Mouse (Mus musculus) MEL (cell line): ENCODE results near the gene Fnbp1. TPM values are rescaled to one million over a fixed set of nuclear protein-coding genes. Genes with fewer than 3 reads are reported as not detected.

ENCODE experiments used
- DNase-seq: peaks from one replicate; pipeline ENCODE4 v3.0.0; 2011; ENCODE audit warnings: low read depth, low spot score
- H3K27ac ChIP-seq: 2 replicates; pipeline ENCODE4 v1.5.1; 2012; ENCODE audit warnings: low read depth, mild to moderate bottlenecking, control low read depth, low read length, moderate library complexity; ENCODE audit not compliant: control insufficient read depth
- H3K27me3 ChIP-seq, 2 experiments: fragments of 150-350 bp in 1 of 2; sonication (generic) in 1 of 2; 2 replicates each; pipeline ENCODE4 v1.6.1; 2012; ENCODE audit warnings: low read length in 2 of 2, mild to moderate bottlenecking in 2 of 2, improper control_type of control experiment in 1 of 2, moderate library complexity in 1 of 2; ENCODE audit not compliant: insufficient read depth in 2 of 2, control insufficient read depth in 1 of 2
- H3K36me3 ChIP-seq, 2 experiments: 2 replicates each; pipeline ENCODE4 v1.6.1; 2012 to 2014; ENCODE audit warnings: low read length in 2 of 2, improper control_type of control experiment in 1 of 2, inconsistent platforms in 1 of 2, mild to moderate bottlenecking in 1 of 2; ENCODE audit not compliant: insufficient read depth in 2 of 2, control insufficient read depth in 1 of 2
- H3K4me1 ChIP-seq, 2 experiments: fragments of 150-350 bp in 1 of 2; sonication (generic) in 1 of 2; 2 replicates each; pipeline ENCODE4 v1.6.1; 2012; ENCODE audit warnings: low read length in 2 of 2, improper control_type of control experiment in 1 of 2, mild to moderate bottlenecking in 1 of 2; ENCODE audit not compliant: insufficient read depth in 2 of 2, control insufficient read depth in 1 of 2
- H3K4me3 ChIP-seq, 2 experiments: fragments of 150-350 bp in 1 of 2; sonication (generic) in 1 of 2; 2 replicates each; pipeline ENCODE4 v1.5.1; 2012; ENCODE audit warnings: low read depth in 2 of 2, low read length in 2 of 2, mild to moderate bottlenecking in 2 of 2, moderate library complexity in 2 of 2, control low read depth in 1 of 2, improper control_type of control experiment in 1 of 2; ENCODE audit not compliant: control insufficient read depth in 1 of 2, insufficient read depth in 1 of 2
- H3K79me2 ChIP-seq: 2 replicates; pipeline ENCODE4 v1.6.1; 2012; ENCODE audit warnings: mild to moderate bottlenecking, low read length, moderate library complexity; ENCODE audit not compliant: control insufficient read depth, poor library complexity, insufficient read depth
- H3K9ac ChIP-seq: 2 replicates; pipeline ENCODE4 v1.6.1; 2012; ENCODE audit warnings: low read depth, mild to moderate bottlenecking, control low read depth, low read length, moderate library complexity; ENCODE audit not compliant: control insufficient read depth, poor library complexity, severe bottlenecking
- H3K9me3 ChIP-seq: fragments of 150-350 bp; sonication (generic); replicated peaks from 2 replicates; pipeline ENCODE4 v1.6.1; 2012; ENCODE audit warnings: mild to moderate bottlenecking, low read length, improper control_type of control experiment, moderate library complexity; ENCODE audit not compliant: insufficient read depth
- BHLHE40 ChIP-seq: IDR thresholded peaks from 2 replicates; pipeline ENCODE4 v1.6.1; 2012; ENCODE audit warnings: low read depth, mild to moderate bottlenecking, inconsistent platforms, low read length, improper control_type of control experiment, borderline replicate concordance
- CHD1 ChIP-seq: IDR thresholded peaks from 2 replicates; pipeline ENCODE4 v1.6.1; 2012; ENCODE audit warnings: low read depth, mild to moderate bottlenecking, inconsistent platforms, low read length, improper control_type of control experiment
- CTCF ChIP-seq, 3 experiments: IDR thresholded peaks in 2 of 3; conservative IDR thresholded peaks in 1 of 3; 2 replicates each; pipeline ENCODE4 v1.5.1; 2011 to 2012; ENCODE audit warnings: low read length in 3 of 3, low read depth in 2 of 3, mild to moderate bottlenecking in 2 of 3, improper control_type of control experiment in 1 of 3, inconsistent platforms in 1 of 3, mixed read lengths in 1 of 3, moderate library complexity in 1 of 3; ENCODE audit not compliant: control insufficient read depth in 1 of 3, insufficient read depth in 1 of 3, poor library complexity in 1 of 3, severe bottlenecking in 1 of 3
- ETS1 ChIP-seq: IDR thresholded peaks from 2 replicates; pipeline ENCODE4 v1.6.1; 2012; ENCODE audit warnings: low read depth, mild to moderate bottlenecking, inconsistent platforms, low read length, improper control_type of control experiment, moderate library complexity
- GABPA ChIP-seq: IDR thresholded peaks from 2 replicates; pipeline ENCODE4 v1.6.1; 2012; ENCODE audit warnings: low read depth, mild to moderate bottlenecking, inconsistent platforms, low read length, improper control_type of control experiment, moderate library complexity
- JUND ChIP-seq: IDR thresholded peaks from 2 replicates; pipeline ENCODE4 v1.6.1; 2011; ENCODE audit warnings: low read depth, mild to moderate bottlenecking, improper control_type of control experiment, low read length
- KAT2A ChIP-seq: conservative IDR thresholded peaks from 2 replicates; pipeline ENCODE4 v1.6.1; 2012; ENCODE audit warnings: low read depth, low read length, improper control_type of control experiment, inconsistent platforms
- MAFK ChIP-seq: IDR thresholded peaks from 2 replicates; pipeline ENCODE4 v1.6.1; 2011; ENCODE audit warnings: low read depth, mild to moderate bottlenecking, low read length, improper control_type of control experiment, borderline replicate concordance
- NRF1 ChIP-seq: IDR thresholded peaks from 2 replicates; pipeline ENCODE4 v1.6.1; 2014; ENCODE audit warnings: low read depth, mild to moderate bottlenecking, inconsistent platforms, low read length, improper control_type of control experiment, moderate library complexity; ENCODE audit not compliant: poor library complexity, insufficient read depth, severe bottlenecking
- POLR2A ChIP-seq, 2 experiments: IDR thresholded peaks; 2 replicates each; pipeline ENCODE4 v1.6.1; 2011 to 2012; ENCODE audit warnings: low read length in 2 of 2, mild to moderate bottlenecking in 2 of 2, control low read depth in 1 of 2, improper control_type of control experiment in 1 of 2, low read depth in 1 of 2, moderate library complexity in 1 of 2; ENCODE audit not compliant: control insufficient read depth in 1 of 2, insufficient read depth in 1 of 2, poor library complexity in 1 of 2
- POLR2AphosphoS2 ChIP-seq: IDR thresholded peaks from 2 replicates; pipeline ENCODE4 v1.6.1; 2011; ENCODE audit warnings: low read length, improper control_type of control experiment
- RAD21 ChIP-seq: IDR thresholded peaks from 2 replicates; pipeline ENCODE4 v1.6.1; 2011; ENCODE audit warnings: mild to moderate bottlenecking, low read depth, low read length, improper control_type of control experiment
- SIN3A ChIP-seq: IDR thresholded peaks from 2 replicates; pipeline ENCODE4 v1.6.1; 2012; ENCODE audit warnings: low read length, improper control_type of control experiment, inconsistent platforms
- TAL1 ChIP-seq: IDR thresholded peaks from 2 replicates; pipeline ENCODE4 v1.6.1; 2012; ENCODE audit warnings: mild to moderate bottlenecking, inconsistent platforms, low read length, moderate library complexity, mixed read lengths
- TCF12 ChIP-seq: IDR thresholded peaks from 2 replicates; pipeline ENCODE4 v1.6.1; 2014; ENCODE audit warnings: low read depth, mild to moderate bottlenecking, inconsistent platforms, low read length, improper control_type of control experiment, moderate library complexity
- USF2 ChIP-seq, 2 experiments: IDR thresholded peaks; 2 replicates each; pipeline ENCODE4 v1.6.1; 2011 to 2012; ENCODE audit warnings: improper control_type of control experiment in 2 of 2, low read length in 2 of 2, borderline replicate concordance in 1 of 2, inconsistent platforms in 1 of 2, low read depth in 1 of 2, mild to moderate bottlenecking in 1 of 2; ENCODE audit not compliant: insufficient read depth in 1 of 2
- ZC3H11A ChIP-seq: IDR thresholded peaks from 2 replicates; pipeline ENCODE4 v1.6.1; 2012; ENCODE audit warnings: low read depth, mild to moderate bottlenecking, inconsistent platforms, low read length, improper control_type of control experiment
- ZMIZ1 ChIP-seq: IDR thresholded peaks from 2 replicates; pipeline ENCODE4 v1.6.1; 2012; ENCODE audit warnings: low read depth, mild to moderate bottlenecking, inconsistent platforms, low read length, improper control_type of control experiment, moderate library complexity
- polyA plus RNA-seq, 2 experiments: library from polyadenylated mRNA; stranded (reverse) in 1 of 2; unstranded in 1 of 2; fragments of >175 nt in 1 of 2; fragments of >200 nt in 1 of 2; gene quantifications; 2 replicates each; pipeline versions ENCODE4 v1.2.1 to v1.2.4; 2012; ENCODE audit warnings: low replicate concordance in 2 of 2, low read depth in 1 of 2; ENCODE audit not compliant: insufficient read length in 2 of 2, insufficient read depth in 1 of 2, missing spikeins in 1 of 2
- total RNA-seq: library from RNA; depleted of rRNA; stranded (reverse); fragments of 300-350 nt; gene quantifications from 2 replicates; pipeline ENCODE4 v1.2.3, GENCODE M21; 2012

The Fnbp1 gene
- total and polyA plus RNA-seq, 3 experiments = 3.4 to 17.5 TPM; not detected in 1

- Histone ChIP-seq H3K9ac (no peak overlapping the region), H3K27ac (no peak overlapping the region), H3K4me1 (peaks cover 0 to 28% of the 10 kb centered on the region in 2 experiments), H3K36me3 (peaks cover 0 to 14% of the 10 kb centered on the region in 2 experiments; a peak in 2 of 4 replicates), H3K9me3 (no peaks in the 10 kb centered on the region), H3K4me3 (no peak overlapping the region), H3K27me3 (no peaks in the 10 kb centered on the region), H3K79me2 (no peaks in the 10 kb centered on the region)
- TF ChIP-seq ZC3H11A (no peak), ZMIZ1 (no peak), POLR2AphosphoS2 (no peak), SIN3A (no peak), POLR2A (IDR thresholded peaks at IDR 0.05; ENCODE audit: control insufficient read depth in 1 of 2, insufficient read depth in 1 of 2, low read depth in 1 of 2, low read length in 2 of 2, poor library complexity in 1 of 2) (no peak), TCF12 (no peak)
- no peak for DNase-seq
Measured at GRCm38 (mm10) chr2:31077574-31077973, 64.2 kb downstream of the Fnbp1 start.

- H3K9ac ChIP-seq = no peak overlapping the region
- DNase-seq = peak; percentile 37
- no peaks in the 10 kb centered on the region for H3K9me3 ChIP-seq
- H3K27me3 ChIP-seq = no peaks in the 10 kb centered on the region
- no peak for TF ChIP-seq JUND
- TF ChIP-seq ETS1 = no peak
- TF ChIP-seq TAL1 = no peak
- TF ChIP-seq RAD21 = no peak
- no peak for TF ChIP-seq TCF12
- no peak for TF ChIP-seq KAT2A
- no peak for TF ChIP-seq NRF1
- no peak for TF ChIP-seq CHD1
- TF ChIP-seq BHLHE40 = no peak
- no peak for TF ChIP-seq CTCF (IDR thresholded peaks at IDR 0.05 in 2 of 3, conservative IDR thresholded peaks at IDR 0.05 in 1 of 3; ENCODE audit: control insufficient read depth in 1 of 3, insufficient read depth in 1 of 3, low read depth in 2 of 3, low read length in 3 of 3, poor library complexity in 1 of 3, severe bottlenecking in 1 of 3)
- TF ChIP-seq MAFK = no peak
- TF ChIP-seq GABPA = no peak
- TF ChIP-seq ZMIZ1 = no peak
- TF ChIP-seq USF2 (IDR thresholded peaks at IDR 0.05; ENCODE audit: borderline replicate concordance in 1 of 2, insufficient read depth in 1 of 2, low read depth in 1 of 2, low read length in 2 of 2) = no peak
- no peak overlapping the region for H3K27ac ChIP-seq
- peaks cover 0 to 4% of the 10 kb centered on the region in 2 experiments; a peak in 2 of 4 replicates for H3K36me3 ChIP-seq
- no peaks in the 10 kb centered on the region for H3K79me2 ChIP-seq
- H3K4me3 ChIP-seq = no peak overlapping the region
- peaks cover 0 to 18% of the 10 kb centered on the region in 2 experiments; a peak in 3 of 4 replicates for H3K4me1 ChIP-seq
Measured at GRCm38 (mm10) chr2:31076351-31077140, 65.3 kb downstream of the Fnbp1 start.
